Mouse (Mus musculus) frontal cortex, postnatal 25 days (tissue): ENCODE measurements at regions not wholly inside any gene's neighbourhood (a gene's known extent, or its start where the extent isn't known, plus 50 kb on each side); places are given as distances from the start of the nearest gene placed in this dataset.

Experiments used
- DNase-seq, 2 experiments: peaks; one replicate each; pipeline ENCODE4 v3.0.0; 2022; ENCODE audit warnings: low spot score in 2 of 2

- DNase-seq, result no peak
Observed at GRCm38 (mm10) chr6:41126855-41127254, 91.5 kb upstream of the 2210010C04Rik start.

- DNase-seq, result no peak
Observed at GRCm38 (mm10) chr6:41121641-41122040, 86.3 kb upstream of the 2210010C04Rik start.

GRCm38 (mm10) chr6:41119176-41119575, 83.9 kb upstream of the 2210010C04Rik start:
- no peak for DNase-seq

- peak; percentile 35 to 39 for DNase-seq
Observed at GRCm38 (mm10) chr6:41118201-41118976, 83.1 kb upstream of the 2210010C04Rik start.

- no peak for DNase-seq
Observed at GRCm38 (mm10) chr6:41113943-41114342, 78.6 kb upstream of the 2210010C04Rik start.

GRCm38 (mm10) chr6:41112861-41113610, 77.7 kb upstream of the 2210010C04Rik start:
- DNase-seq, result peak; percentile 46 to 57

GRCm38 (mm10) chr6:41111829-41112228, 76.5 kb upstream of the 2210010C04Rik start:
- DNase-seq, result no peak

GRCm38 (mm10) chr6:41108897-41109296, 73.6 kb upstream of the 2210010C04Rik start:
- no peak for DNase-seq

GRCm38 (mm10) chr6:41103689-41104400, 68.5 kb upstream of the 2210010C04Rik start:
- DNase-seq, result no peak

GRCm38 (mm10) chr6:41101997-41102396, 66.7 kb upstream of the 2210010C04Rik start:
- DNase-seq, result no peak

- DNase-seq, result no peak
Observed at GRCm38 (mm10) chr6:41100258-41100657, 64.9 kb upstream of the 2210010C04Rik start.

GRCm38 (mm10) chr6:41091177-41091829, 56.0 kb upstream of the 2210010C04Rik start:
- no peak for DNase-seq
